Mouse (Mus musculus) cerebellum, adult 9-10 months (tissue): Measurements from ENCODE around the gene Tnfaip2.

Experiments used
- DNase-seq: peaks from one replicate; pipeline ENCODE4 v3.0.0; 2022

Tnfaip2 gene

DNA sequence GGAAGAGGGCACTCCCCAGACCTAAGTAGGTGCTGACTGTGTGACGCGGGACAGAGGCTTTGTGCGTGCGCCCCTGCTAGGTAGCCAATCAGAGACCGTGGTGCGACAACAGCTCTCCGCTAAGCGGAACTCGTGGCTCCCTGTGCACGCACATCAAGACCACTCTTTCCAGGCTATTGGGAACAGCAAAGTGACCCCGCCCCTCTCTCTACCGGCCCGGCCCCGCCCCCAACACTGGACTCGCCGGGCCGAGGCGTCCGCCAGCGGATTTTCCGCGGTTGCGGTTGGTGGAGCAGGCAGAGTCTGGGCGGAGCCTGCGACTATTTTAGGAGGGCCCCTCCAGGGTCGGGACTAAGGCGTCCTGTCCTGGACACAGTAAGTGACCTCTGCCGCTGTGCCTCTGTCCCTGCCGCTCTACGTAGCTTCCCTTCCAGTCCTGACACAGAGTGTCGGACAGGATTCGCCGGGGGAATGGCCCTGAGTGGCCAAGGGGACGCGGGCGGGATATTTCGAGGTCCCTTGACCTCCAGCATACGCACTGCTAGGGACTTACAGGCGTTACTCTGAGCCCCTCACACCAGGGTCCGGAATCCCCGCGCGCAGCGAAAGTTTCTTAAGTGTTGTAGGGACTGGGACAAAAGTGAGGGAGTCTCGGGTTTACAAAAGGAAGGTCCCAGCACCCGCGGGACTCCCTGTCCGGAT lies at the start of gene Tnfaip2:
Gene Tnfaip2, plus strand, starts transcription at position 161 of the 702 bp plus-strand sequence.
- DNase-seq = no peak

DNA sequence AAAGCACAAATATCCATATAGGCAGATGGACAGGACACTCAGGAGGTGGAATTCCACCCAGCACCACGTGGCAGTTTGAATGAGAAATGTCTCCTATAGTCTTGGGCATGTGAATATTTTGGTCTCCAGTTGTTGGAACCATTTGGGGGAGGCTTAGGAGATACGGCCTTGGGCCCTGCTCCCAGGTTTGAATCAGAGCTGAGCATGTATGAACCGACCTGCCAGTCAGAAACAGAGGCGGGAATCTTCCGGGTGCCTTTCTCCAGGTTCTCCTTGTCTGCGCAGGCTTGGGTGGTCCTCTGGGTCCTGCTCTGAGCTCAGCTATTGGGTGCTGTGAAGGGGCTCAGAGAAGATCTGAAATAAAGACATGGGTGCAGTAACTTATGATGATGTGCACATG lies 48.3 kb upstream of the Tnfaip2 start:
- DNase-seq = no peak

DNA sequence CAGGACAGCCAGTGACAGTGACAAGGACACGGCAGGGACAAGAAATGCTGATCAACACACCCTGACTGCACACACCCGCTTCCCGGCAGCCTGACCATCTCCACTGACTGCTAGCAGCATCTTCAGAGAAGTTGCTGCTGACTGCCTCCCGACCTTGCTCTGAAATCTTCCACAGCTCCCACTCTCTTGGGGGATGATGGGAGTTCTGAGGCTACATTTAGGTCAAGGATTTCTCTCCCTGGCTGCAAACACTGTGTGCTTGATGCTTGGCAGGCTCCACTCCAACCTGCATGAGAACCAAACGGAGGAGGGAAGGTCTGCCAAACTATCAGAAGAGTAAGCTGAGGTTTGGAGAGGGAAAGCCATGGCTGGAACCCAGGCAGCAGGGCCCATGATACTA lies 45.3 kb upstream of the Tnfaip2 start:
- no peak for DNase-seq

DNA sequence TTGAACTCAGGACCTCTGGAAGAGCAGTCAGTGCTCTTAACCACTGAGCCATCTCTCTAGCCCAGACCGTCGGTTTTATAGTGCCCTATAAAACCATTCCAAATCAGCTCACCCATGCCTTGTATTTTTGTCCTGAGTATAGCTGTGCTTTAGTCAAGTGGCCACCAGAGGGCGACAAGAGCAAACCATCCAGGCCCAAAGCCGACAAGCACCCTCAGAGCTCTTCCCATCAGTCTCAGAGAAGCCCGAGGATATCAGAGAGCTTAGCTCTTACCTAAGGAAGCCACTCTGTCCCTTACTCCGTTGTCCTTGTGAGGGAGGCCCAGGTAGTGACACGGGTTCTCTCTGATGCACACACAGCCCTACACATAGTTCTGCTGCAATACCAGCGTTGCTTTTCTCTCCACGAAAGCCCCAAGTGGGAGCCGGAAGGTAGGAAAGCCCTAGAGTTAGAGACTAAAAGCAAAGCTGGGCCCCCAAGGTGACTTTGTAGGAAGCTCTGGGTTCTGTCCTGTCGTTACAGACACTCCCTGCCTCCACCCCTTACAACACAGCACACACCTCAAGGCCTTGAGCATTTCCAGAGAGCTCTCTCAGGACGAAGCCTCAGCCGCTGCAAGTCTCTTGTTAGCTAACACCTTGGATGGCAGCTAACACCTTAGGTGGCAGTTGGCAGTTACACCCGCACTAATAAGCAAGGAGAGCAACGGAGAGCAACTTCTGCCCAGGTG lies 40.6 kb upstream of the Tnfaip2 start:
- DNase-seq = peak; percentile 85

DNA sequence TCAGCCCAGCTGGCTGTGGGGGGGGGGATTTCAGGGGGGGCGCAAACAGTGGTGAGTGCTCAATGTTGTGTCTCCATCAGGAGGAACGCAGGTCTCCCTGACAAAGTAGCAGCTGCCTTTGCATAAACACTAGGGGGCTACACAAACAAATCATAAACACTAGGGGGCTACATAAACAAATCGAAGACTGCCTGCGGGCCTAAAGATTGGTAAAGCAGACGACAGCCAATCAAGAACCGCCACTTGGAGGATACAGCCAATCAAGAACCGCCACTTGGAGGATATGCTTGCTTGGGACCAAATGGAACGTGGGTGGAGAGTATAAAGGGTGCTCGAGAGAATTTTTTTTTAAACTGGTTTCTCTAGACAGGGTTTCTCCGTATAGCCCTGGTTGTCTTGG lies 37.4 kb upstream of the Tnfaip2 start:
- no peak for DNase-seq

DNA sequence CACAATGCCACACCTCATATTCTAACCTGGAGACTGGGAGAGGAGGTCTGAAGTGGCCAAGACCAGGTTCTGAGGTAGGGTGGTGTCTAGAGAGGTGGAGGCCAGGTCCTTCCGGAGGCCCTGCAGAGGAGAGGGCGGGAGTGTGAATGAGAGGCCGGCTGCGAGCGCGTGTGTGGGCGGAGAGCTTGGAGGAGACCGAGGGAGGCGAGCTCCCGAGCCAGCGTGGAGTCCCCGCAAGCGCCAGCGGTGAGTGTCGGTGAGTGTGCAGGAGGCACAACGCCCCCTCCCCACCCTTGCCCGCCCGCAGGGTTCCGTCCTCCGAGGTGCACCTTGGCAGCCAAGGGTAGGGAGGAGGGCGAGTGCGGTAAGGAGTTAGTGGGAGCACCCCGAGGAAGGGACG lies 35.6 kb upstream of the Tnfaip2 start, which contains the start of gene Lbhd2:
Gene Lbhd2, plus strand, starts transcription at position 188 of the 400 bp plus-strand sequence.
- no peak for DNase-seq

DNA sequence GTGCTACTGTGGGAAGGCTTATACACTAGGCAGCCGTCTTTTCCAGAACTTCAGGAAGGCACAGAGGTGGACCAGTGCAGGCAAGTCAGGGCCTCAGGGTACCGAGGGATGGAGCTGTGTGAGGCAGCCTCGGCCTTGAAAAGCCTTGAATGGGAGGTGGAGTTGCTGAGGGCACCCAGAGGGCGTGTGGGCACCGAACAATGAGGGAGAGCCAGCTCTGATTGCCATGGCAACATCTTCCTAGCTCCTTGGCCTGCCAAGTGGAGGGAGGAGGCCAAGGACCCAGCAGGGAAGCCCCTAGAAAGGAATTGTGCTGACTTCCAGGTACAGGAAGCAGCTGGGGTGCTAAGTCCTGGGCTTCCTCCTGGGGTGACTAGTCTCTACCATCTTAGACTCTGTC lies 32.7 kb upstream of the Tnfaip2 start:
- peak; percentile 35 for DNase-seq

DNA sequence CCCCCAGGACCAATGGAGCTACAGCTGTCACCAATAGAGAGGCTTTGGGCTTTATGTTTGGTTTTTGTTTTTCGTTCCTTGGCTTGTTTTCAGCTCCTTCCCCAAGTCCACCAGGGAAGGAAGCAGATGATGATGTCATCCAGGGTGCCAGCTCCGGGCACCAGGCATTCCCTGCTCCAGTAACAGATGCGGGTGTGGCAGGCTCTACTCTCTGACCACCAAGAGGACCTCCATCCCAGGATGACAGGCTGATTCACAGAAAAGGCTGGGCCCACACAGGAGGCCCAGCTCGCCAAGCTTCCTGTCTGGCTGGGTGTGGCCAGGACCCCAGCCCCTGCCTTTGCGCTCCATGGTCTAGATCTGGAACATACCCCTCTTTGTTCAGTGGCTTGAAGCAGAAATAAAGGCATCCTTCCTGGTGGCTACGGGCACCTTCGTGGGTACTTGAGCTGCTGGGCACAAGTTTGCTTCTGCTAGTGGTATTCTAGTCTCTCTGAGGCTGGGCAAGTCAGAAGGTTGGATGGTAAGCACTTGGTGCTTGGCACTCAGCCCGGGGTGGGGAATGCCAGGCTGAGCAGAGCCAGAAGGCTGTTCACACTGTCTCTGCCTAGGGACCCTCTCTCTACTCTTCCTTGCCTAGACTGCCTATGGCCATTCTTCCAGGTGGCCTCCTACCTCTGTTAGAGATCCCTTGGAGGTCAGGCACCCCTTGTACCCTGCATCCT lies 30.5 kb upstream of the Tnfaip2 start:
- no peak for DNase-seq

DNA sequence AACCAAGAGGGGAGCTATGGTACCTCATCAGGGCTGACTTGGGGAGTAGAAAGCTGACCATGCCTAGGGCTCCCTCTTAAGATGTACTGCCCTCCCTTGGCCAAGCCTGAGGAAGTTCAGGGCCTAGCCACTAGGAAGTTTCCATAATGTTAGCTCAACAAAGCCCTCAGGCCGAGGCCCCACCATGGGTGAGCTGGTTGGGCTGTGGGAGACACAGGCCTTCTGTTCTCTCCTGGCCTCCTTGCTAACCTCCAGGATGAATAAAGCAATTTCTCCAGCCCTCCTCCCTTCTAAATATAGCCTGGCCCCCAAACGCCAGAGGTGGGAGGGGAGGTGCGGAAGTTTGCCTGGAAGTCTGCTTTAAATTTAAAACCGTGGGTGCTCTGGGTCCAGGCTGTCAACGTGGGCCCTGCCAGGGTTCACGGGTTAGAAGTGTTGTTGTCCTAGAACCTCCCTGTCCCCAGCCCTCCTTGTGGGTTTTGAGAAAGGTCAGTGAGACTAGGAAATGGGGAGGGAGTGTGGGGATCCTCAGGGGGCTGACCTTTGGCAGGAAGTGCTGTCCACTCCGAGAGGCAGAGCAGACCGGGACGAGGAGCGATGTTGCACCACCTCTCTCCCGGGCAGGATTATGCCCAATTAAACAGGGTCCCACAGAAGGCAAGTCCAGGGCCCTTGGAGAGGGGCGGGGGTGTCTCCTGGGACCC lies 29.5 kb upstream of the Tnfaip2 start:
- DNase-seq = no peak

DNA sequence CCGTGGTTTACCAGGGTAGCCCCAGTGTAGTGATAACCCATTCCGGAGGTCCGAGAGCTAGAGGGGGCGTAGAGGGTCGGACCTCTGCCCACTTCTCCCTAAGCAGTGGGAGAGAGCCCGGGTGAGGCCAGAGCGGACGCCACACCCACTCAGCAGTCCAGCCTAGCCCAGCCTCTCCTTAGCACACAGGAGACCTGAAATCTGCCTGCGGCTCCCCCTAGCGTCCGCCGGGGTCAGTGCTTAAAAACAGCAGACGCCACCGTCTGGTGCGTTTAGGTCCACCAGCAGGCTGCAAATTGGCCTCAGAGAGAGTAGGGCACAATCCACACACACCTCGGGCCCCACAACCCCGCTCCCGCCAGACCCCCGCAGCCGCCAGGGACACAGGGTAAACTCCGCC lies 29.0 kb upstream of the Tnfaip2 start:
- peak; percentile 87 for DNase-seq

DNA sequence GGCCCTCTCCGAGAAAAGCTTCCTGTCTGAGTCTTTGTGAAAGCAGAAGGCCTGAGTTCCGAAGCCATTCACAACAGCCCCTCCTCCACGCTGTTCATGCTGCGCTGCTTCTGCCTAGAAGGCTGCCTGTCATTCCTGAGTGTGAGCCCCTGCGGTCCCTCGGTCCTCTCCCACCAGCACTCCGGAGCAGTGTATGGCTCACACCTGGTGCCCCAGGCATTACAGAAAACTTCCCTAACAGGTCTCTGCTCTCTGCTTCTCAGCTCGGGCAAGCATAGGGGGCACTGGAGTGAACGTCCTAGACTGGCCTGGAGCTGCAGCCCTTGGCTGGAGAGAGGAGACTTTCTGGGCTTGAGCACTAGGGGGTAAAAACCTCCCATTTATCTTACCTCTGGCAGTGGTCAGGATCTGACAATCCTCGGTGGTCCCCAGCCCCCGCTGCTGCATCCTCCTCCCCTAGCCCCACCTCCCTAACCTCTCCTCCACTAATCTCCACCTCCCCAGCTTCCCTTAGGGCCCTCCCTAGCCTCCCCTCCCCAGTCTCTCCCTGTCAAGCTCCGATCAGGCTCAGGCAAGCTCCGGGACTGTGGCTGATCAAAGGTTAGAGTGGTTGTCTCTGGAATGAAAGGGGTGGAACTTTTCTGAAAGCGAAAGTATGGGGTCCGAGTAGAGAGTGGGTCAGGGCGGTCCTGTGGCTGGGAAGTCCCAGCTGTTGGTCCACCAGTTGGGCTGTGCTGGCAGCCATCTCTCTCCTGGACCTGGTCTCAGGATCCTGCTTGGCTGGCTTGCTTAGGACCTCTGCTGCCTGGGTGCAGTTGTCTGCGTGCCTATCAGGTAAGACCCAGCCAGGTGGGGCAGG lies 25.1 kb upstream of the Tnfaip2 start, which contains the start of gene Exoc3l4:
Gene Exoc3l4, plus strand, starts transcription at position 97 of the 859 bp plus-strand sequence.
- no peak for DNase-seq

DNA sequence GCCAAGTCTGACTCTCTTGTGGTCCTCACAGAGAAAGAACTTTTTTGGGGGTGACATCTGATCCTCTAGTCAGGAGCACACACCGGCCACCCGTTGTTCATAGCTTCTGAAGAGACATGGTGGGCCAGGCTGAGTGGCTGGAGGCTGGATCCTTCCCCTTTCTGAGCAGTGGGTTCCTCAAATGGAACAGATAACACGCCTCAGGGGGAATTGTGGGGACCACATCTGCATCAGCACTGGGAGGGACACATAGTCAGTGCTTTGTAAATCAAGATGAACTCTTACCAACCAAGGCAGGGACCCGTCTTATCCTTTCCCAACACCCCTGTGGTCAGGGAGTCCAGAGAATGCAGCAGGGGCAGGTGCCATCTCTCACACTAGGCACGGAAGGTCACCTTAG lies 22.4 kb upstream of the Tnfaip2 start:
- no peak for DNase-seq

DNA sequence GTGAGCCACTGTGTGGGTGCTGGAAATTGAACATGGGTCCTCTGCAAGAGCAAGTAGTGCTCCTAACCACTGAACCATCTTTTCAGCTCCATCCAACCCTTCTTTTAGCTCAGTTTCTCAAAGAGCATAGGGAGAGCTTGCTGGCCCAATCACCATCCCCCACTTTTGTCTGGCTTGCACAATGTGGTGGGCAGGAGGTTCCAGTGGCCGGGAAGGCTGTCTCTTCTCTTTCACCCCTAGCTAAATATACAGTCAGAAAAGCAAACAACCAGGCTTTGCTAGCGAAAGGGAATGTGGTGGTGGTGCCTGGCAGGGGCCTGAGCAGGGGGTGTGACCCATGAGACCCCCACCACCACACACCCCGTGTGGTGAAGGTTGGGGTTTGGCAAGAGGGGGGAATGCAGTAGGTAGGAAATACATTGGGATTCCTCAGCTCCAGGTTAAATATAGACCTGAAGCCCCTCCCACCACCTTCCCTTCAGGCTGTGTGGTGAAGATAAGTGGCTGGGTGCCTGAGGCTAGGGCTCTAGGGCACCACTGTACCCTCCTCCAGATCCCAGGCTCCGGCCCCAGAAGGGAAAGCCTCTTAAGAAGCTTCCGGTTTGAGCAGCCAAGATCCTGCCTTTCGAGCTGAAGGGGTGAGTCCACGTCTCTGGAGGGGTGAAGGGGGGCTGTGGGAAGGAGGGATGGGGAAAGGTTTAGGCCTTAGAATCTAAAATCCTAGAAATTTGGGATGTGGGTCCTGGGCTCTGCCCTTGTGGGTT lies 21.1 kb upstream of the Tnfaip2 start:
- DNase-seq = no peak

DNA sequence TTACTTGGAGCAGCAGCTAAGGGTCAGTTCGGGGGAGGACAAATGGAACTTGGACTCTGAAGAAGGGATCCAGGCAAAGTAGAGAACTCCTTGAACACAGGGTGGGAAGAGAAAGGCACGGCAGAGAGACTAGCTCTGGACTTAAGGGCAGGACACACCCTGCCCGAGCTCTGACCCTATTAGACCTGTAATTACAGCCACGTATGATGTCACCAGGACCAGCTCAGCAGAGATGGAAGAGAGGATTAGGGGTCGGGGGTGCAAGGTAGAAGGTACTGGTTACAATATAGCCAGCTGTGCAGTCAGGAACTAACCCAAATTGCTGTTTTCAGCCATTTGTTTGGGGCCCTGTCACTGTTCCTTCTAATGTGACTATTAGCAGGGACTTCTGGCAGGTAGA lies 19.4 kb upstream of the Tnfaip2 start:
- DNase-seq = no peak

DNA sequence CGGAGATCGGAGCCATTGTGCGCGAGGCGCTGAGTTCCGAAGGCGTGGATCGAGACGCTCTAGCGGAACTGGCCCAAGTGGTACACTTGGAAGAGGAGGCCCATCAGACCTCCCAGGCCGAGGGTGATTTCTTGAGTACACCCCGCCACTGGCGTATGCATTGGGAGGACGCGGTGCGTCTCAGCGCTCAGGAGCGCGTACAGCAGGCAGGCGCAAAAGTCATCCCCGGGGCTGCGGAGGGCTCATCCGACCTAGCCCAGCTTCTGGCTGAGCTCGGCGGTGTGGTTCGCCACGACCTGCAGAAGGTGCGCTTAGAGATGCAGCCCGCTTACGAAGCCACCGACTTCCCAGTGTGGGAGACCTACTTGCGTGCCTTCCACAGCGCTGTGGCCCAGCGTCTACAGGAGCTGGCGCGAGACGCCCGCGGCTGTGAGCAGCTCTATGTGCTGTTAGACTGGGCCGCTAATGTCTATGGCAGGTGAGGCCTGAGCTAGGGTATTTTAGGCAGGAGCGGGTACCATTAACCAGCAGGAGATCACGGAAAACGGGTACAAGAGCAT lies 18.6 kb upstream of the Tnfaip2 start:
- no peak for DNase-seq

DNA sequence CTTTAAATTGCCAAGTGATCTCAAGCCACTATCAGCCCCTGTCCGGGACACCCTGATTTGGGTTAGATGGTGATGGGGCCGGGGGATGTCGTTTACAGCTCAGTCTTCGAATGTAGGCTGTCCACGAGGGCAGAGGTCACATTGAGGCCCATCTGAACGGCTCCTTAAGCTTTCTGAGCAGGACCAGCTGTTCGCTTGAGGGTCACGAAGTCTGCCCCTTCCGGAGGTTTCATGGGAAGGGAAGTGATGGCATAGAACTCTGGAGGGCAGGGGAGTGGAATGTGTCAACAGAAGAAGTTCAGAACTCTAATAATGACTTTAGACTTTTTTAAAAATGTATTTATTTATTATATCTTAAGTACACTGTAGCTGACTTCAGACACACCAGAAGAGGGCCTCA lies 17.7 kb upstream of the Tnfaip2 start:
- no peak for DNase-seq

DNA sequence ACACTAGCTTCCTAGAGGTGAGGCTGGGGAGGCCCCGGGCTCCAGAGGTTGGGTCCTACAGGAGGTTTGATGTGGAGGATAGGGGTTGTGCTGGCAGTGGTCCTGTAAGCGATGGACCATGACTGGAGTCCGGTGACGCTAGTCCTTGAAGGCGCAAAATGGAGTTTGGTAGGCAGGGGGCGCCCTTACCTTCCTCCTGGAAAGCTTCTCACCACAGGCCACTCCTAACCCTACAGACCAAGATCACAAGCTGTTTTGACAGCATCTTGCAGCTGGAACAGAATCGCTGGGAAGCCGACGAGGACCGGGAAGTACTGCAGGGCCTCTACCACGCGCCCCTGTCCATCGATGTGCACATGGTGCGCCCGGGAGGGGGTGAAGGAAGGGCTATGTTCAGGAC lies 17.0 kb upstream of the Tnfaip2 start:
- peak; percentile 79 for DNase-seq

DNA sequence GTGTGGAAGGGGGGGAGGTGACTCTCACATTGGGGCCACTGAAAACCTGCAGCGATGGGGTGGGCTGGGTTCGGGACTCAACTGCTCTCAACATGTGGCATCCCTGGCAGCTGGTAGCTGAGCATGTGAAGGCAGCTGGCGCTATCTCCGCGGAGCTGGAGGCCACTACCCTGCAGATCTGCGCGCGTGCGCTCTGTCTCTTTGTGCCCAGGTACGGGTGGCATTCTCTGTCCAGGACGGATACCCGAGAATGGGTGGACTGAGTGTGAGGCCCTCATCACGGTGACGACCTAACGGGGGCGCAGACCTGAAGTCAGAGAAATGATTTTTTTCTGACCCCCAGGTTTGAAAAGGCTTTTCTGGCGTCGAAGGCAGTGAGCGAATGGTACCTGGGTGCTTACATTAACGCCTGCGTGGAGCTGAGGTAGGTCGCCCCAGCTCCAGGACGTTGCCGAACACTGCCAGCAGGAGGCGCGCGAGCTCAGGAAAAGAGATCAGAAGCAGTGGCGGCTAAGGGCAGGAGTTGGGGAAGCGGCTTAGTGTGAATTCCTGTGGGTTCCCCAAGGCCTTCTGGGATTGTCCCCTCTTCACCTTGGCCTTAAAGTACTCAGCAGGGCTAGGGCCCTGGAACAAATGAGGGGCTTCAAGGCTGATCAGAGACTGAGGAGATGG lies 16.3 kb upstream of the Tnfaip2 start:
- peak; percentile 94 for DNase-seq

DNA sequence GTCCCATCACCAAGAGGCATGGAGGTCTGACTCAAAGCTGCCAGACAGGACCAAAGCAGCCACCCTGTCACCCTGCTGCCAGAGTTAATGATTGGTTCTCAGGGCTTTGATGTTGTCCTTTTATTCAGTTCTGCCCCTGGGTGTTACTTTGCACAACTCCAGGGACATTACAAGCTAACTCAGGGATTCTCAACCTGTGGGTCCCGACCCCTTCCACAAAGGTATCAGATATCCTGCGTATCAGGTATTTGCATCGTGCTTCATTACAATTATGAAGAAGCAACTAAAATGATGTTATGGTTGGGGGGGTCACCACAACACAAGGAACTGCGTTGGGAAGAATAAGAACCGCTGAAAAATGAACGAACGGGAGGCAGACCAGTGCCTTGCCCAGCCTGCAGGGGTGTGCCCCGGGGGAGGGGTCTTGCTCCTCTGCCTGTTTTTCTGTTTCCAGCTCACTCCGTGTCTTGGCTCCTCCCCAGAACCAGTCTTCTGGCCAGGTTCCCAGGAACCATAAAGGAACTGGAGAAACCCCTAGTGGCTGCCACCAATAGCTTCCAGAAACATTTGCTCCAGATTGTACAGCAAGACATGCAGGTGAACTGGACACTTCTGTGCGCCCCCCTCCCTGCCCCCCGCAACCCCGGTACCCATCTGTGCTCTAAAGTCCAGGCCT lies 14.7 kb upstream of the Tnfaip2 start:
- DNase-seq = no peak

DNA sequence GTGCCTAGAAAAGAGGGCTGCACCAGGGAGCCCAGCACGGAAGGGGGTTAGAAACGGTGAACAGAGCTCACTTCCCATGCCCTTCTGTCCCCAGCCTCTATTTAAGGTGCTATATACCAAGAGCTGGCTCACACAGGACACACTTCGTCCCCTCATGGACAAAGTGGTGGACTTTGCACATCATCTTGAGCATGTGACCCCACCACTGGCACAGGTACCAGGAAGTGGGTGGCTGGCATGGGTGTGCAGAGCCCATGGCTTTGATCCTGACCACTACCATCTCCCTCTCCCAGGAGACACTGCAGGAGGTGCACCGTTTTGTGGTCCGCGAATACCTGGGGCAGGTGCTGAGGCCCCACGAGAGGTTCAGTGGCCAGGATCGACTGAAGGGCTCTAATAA lies 13.9 kb upstream of the Tnfaip2 start:
- DNase-seq = no peak
